29 mouse cellular contexts compared by ENCODE assay signal in the genomic region with DNA sequence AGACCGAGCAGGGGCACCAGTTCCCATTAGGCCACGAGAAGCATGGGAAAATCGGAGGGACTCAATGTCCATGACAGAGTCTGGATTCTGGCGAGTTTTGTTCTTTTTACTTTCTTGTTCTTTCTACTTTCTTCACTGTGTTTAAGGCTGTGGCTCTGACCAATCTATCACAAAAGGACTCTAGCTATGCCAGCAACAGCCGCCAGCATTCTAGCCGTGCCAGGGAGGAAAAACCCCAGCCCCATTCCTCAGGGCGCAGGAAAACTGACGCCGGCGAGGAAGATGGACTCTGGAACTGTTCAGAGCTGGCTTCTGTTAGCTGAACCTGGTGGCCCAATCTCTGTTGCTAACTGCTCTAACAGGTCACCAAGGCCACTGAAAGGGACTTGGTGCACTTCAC. TPM values are rescaled to one million over a fixed set of nuclear protein-coding genes. Genes with fewer than 3 reads are reported as not detected.
A peak's percentile ranks its signal among the peaks of the same experiment; 100 is the strongest.
DNase-seq lines count a peak whose midpoint lies in the region; ATAC-seq and TF ChIP-seq lines count a peak whose summit lies in the region.
"Had no signal": no experiment of that assay in that cellular context is flagged by ENCODE, and none has a peak within 500 bp of the region (broad histone marks: within the 10 kb centered on the region; RNA-seq: fewer than 3 reads in every experiment).

No protein-coding gene starts in this region.

- ATAC-seq in cerebellum, adult (ENCODE audit: insufficient number of reproducible peaks, low FRiP score, low TSS enrichment), result no peak
- ATAC-seq in kidney, embryonic 14.5 days (ENCODE audit: low FRiP score, low TSS enrichment), result no peak
- no peak for ATAC-seq in midbrain, embryonic 15.5 days (replicated peaks)
- no peak for ATAC-seq in midbrain, embryonic 11.5 days (ENCODE audit: low FRiP score)
- ATAC-seq: activated CD4-positive, CD25-positive, alpha-beta regulatory T cell, adult 4 months; forebrain, embryonic 13.5 days had no signal

- no peak overlapping the region for H3K4me2 ChIP-seq in kidney, embryonic 14.5 days (replicated peaks; ENCODE audit: low read depth, low read length)
- H3K4me2 ChIP-seq in midbrain, embryonic 15.5 days, result no peak overlapping the region
- no peak overlapping the region for H3K4me2 ChIP-seq in midbrain, embryonic 11.5 days
- H3K4me2 ChIP-seq: forebrain, embryonic 13.5 days; heart, embryonic 15.5 days; limb, embryonic 15.5 days; liver, embryonic 15.5 days; neural tube, embryonic 12.5 days had no signal

- H3K9ac ChIP-seq in kidney, embryonic 14.5 days (ENCODE audit: low read depth, low read length), result no peak overlapping the region
- H3K9ac ChIP-seq in midbrain, embryonic 15.5 days, result no peak overlapping the region
- H3K9ac ChIP-seq in midbrain, embryonic 11.5 days (ENCODE audit: low read length), result no peak overlapping the region
- H3K9ac ChIP-seq: forebrain, embryonic 13.5 days; heart, embryonic 15.5 days; limb, embryonic 15.5 days; liver, embryonic 15.5 days; neural tube, embryonic 12.5 days had no signal

- H3K36me3 ChIP-seq in kidney, embryonic 14.5 days (ENCODE audit: control insufficient read depth, insufficient read depth, low read length), result peaks cover 63% of the 10 kb centered on the region
- peaks cover 25% of the 10 kb centered on the region for H3K36me3 ChIP-seq in midbrain, embryonic 15.5 days (replicated peaks)
- peaks cover 28% of the 10 kb centered on the region for H3K36me3 ChIP-seq in midbrain, embryonic 11.5 days (ENCODE audit: control insufficient read depth, insufficient read depth, low read length)

- peak in 1 of 2 experiments; percentile 48 for DNase-seq in cerebellum, adult 2 months
- DNase-seq in gastrocnemius, adult 2 months, result no peak
- no peak for DNase-seq in gastrocnemius, postnatal 10 days
- peak; percentile 30 for DNase-seq in kidney, adult 11 months
- DNase-seq in midbrain, embryonic 11.5 days (ENCODE audit: low spot score, missing footprints), result no peak
- DNase-seq: adrenal gland, adult 8-10 months; cerebellum, adult 18-20 months; gastrocnemius, postnatal 14 days; heart, adult 18-20 months; heart, postnatal 36 days; kidney, adult 18-20 months; kidney, postnatal 10 days; lung, postnatal 4 days had no signal

- TF ChIP-seq POLR2A in cerebellum, adult 2 months (IDR thresholded peaks at IDR 0.05; ENCODE audit: borderline replicate concordance, insufficient read depth, low read length), result no peak

- intact Hi-C loops in gastrocnemius, adult 2 months (cut with DNase I), result no loop called here

- no peaks in the 10 kb centered on the region for H3K9me3 ChIP-seq in kidney, embryonic 14.5 days (ENCODE audit: control insufficient read depth, low read length)
- H3K9me3 ChIP-seq in midbrain, embryonic 15.5 days, result no peaks in the 10 kb centered on the region
- no peaks in the 10 kb centered on the region for H3K9me3 ChIP-seq in midbrain, embryonic 11.5 days (ENCODE audit: control insufficient read depth, low read length)
- H3K9me3 ChIP-seq: forebrain, embryonic 13.5 days; heart, embryonic 15.5 days; limb, embryonic 15.5 days; liver, embryonic 15.5 days; neural tube, embryonic 12.5 days had no signal

- WGBS in cerebellum, adult 2 months, result 45% methylated on average over 10 of the region's 10 CpGs
- 96% methylated on average over 10 of the region's 10 CpGs for WGBS in kidney, embryonic 14.5 days
- WGBS in midbrain, embryonic 15.5 days, result 95% methylated on average over 10 of the region's 10 CpGs
- WGBS in midbrain, embryonic 11.5 days, result 96% methylated on average over 10 of the region's 10 CpGs

- no peaks in the 10 kb centered on the region for H3K27me3 ChIP-seq in cerebellum, adult 2 months (ENCODE audit: control insufficient read depth, insufficient read depth, low read length)
- no peaks in the 10 kb centered on the region for H3K27me3 ChIP-seq in kidney, embryonic 14.5 days (ENCODE audit: control insufficient read depth, insufficient read depth, low read length)
- H3K27me3 ChIP-seq in midbrain, embryonic 15.5 days (replicated peaks), result no peaks in the 10 kb centered on the region
- no peaks in the 10 kb centered on the region for H3K27me3 ChIP-seq in midbrain, embryonic 11.5 days (ENCODE audit: control insufficient read depth, insufficient read depth, low read length)
- H3K27me3 ChIP-seq: forebrain, embryonic 13.5 days; heart, embryonic 15.5 days; limb, embryonic 15.5 days; liver, embryonic 15.5 days; neural tube, embryonic 12.5 days had no signal

- TF ChIP-seq CTCF in cerebellum, adult 2 months (IDR thresholded peaks at IDR 0.05; ENCODE audit: borderline replicate concordance, insufficient read depth, low read depth, low read length), result no peak
- no peak for TF ChIP-seq CTCF in gastrocnemius, adult 2 months (IDR thresholded peaks at IDR 0.05)

- peak overlapping the region; percentile 41 for H3K27ac ChIP-seq in cerebellum, adult 2 months (ENCODE audit: insufficient read depth, low read length)
- peak overlapping the region; percentile 58 for H3K27ac ChIP-seq in gastrocnemius, adult 2 months
- H3K27ac ChIP-seq in kidney, embryonic 14.5 days (ENCODE audit: low read depth, low read length), result no peak overlapping the region
- 0 out of 2 replicates have a peak overlapping the region, but pooled peaks have one; percentile 34 for H3K27ac ChIP-seq in midbrain, embryonic 15.5 days
- no peak overlapping the region for H3K27ac ChIP-seq in midbrain, embryonic 11.5 days (ENCODE audit: low read depth, low read length)
- H3K27ac ChIP-seq: forebrain, embryonic 13.5 days; heart, embryonic 15.5 days; limb, embryonic 15.5 days; liver, embryonic 15.5 days; neural tube, embryonic 12.5 days had no signal

- H3K4me3 ChIP-seq in cerebellum, adult 2 months (replicated peaks; ENCODE audit: insufficient read depth, low read depth, low read length), result no peak overlapping the region
- no peak overlapping the region for H3K4me3 ChIP-seq in gastrocnemius, adult 2 months
- no peak overlapping the region for H3K4me3 ChIP-seq in kidney, embryonic 14.5 days (ENCODE audit: low read length)
- no peak overlapping the region for H3K4me3 ChIP-seq in midbrain, embryonic 15.5 days
- H3K4me3 ChIP-seq in midbrain, embryonic 11.5 days (ENCODE audit: low read depth, low read length), result no peak overlapping the region
- H3K4me3 ChIP-seq: forebrain, embryonic 13.5 days; heart, embryonic 15.5 days; limb, embryonic 15.5 days; liver, embryonic 15.5 days; neural tube, embryonic 12.5 days had no signal

- peaks cover 64% of the 10 kb centered on the region for H3K4me1 ChIP-seq in cerebellum, adult 2 months (ENCODE audit: control insufficient read depth, insufficient read depth, low read length)
- no peaks in the 10 kb centered on the region for H3K4me1 ChIP-seq in kidney, embryonic 14.5 days (ENCODE audit: control insufficient read depth, insufficient read depth, low read length)
- H3K4me1 ChIP-seq in midbrain, embryonic 15.5 days, result no peaks in the 10 kb centered on the region
- no peaks in the 10 kb centered on the region for H3K4me1 ChIP-seq in midbrain, embryonic 11.5 days (ENCODE audit: control insufficient read depth, insufficient read depth, low read length)
- H3K4me1 ChIP-seq: forebrain, embryonic 13.5 days; neural tube, embryonic 12.5 days had no signal

RNA-seq across cellular contexts. Expression of gene AI413582, which starts 12.9 kb away (rescaled TPM):
- polyA plus RNA-seq in cerebellum, adult 2 months (2012; rRNA removed), result 98.9 and 104 TPM in 2 replicates
- total RNA-seq in gastrocnemius, adult 2 months (2021), result 1 to 10 TPM; 3.0 to 3.3 TPM
- total RNA-seq in gastrocnemius, postnatal 10 days (2021), result 1 to 10 TPM; 3.5 to 4.7 TPM
- polyA plus RNA-seq in kidney, embryonic 14.5 days (2014; fragmentation: Nextera tagmentation; extraction: Ambion mirVana), result 17.4 and 22.3 TPM in 2 replicates
- polyA plus RNA-seq in midbrain, embryonic 15.5 days (2015; fragmentation: Nextera tagmentation; extraction: Ambion mirVana), result 57.0 and 59.5 TPM in 2 replicates
- polyA plus RNA-seq in midbrain, embryonic 11.5 days (2014; fragmentation: Nextera tagmentation; extraction: Ambion mirVana), result 14.8 and 20.2 TPM in 2 replicates

RNA-seq across cellular contexts. Expression of gene Hmga1, which starts 22.2 kb away (rescaled TPM):
- polyA plus RNA-seq in cerebellum, adult 2 months (2012; rRNA removed), result 124 and 133 TPM in 2 replicates
- 10 to 100 TPM; 29.6 to 34.1 TPM for total RNA-seq in gastrocnemius, adult 2 months (2021)
- 10 to 100 TPM; 24.9 to 27.0 TPM for total RNA-seq in gastrocnemius, postnatal 10 days (2021)
- 351 and 355 TPM in 2 replicates for polyA plus RNA-seq in kidney, embryonic 14.5 days (2014; fragmentation: Nextera tagmentation; extraction: Ambion mirVana)
- 138 and 141 TPM in 2 replicates for polyA plus RNA-seq in midbrain, embryonic 15.5 days (2015; fragmentation: Nextera tagmentation; extraction: Ambion mirVana)
- 354 and 406 TPM in 2 replicates for polyA plus RNA-seq in midbrain, embryonic 11.5 days (2014; fragmentation: Nextera tagmentation; extraction: Ambion mirVana)

RNA-seq across cellular contexts. Expression of gene Nudt3, which starts 44.8 kb away (rescaled TPM):
- polyA plus RNA-seq in cerebellum, adult 2 months (2012; rRNA removed), result 336 and 366 TPM in 2 replicates
- total RNA-seq in gastrocnemius, adult 2 months (2021), result 100 to 1,000 TPM; 222 to 261 TPM
- total RNA-seq in gastrocnemius, postnatal 10 days (2021), result 100 to 1,000 TPM; 267 to 291 TPM
- 32.2 and 74.9 TPM in 2 replicates for polyA plus RNA-seq in kidney, embryonic 14.5 days (2014; fragmentation: Nextera tagmentation; extraction: Ambion mirVana)
- 251 and 274 TPM in 2 replicates for polyA plus RNA-seq in midbrain, embryonic 15.5 days (2015; fragmentation: Nextera tagmentation; extraction: Ambion mirVana)
- 44.5 and 46.0 TPM in 2 replicates for polyA plus RNA-seq in midbrain, embryonic 11.5 days (2014; fragmentation: Nextera tagmentation; extraction: Ambion mirVana)

RNA-seq across cellular contexts. Expression of gene RPS10-NUDT3, which starts 56.5 kb away (rescaled TPM):
- 0.16 TPM in 2 replicates for polyA plus RNA-seq in cerebellum, adult 2 months (2012; rRNA removed)
- total RNA-seq in gastrocnemius, adult 2 months (2021), result 1 to 10 TPM in 1 of 2 experiments, not detected in 1; 1.4 TPM
- total RNA-seq in gastrocnemius, postnatal 10 days (2021), result not detected
- not detected in 2 replicates for polyA plus RNA-seq in kidney, embryonic 14.5 days (2014; fragmentation: Nextera tagmentation; extraction: Ambion mirVana)
- polyA plus RNA-seq in midbrain, embryonic 15.5 days (2015; fragmentation: Nextera tagmentation; extraction: Ambion mirVana), result not detected in 2 replicates
- polyA plus RNA-seq in midbrain, embryonic 11.5 days (2014; fragmentation: Nextera tagmentation; extraction: Ambion mirVana), result not detected in 2 replicates
- total RNA-seq: adrenal gland, adult 8-10 months; gastrocnemius, postnatal 14 days; heart, postnatal 36 days; left cerebral cortex, adult 18-20 months; left cerebral cortex, postnatal 36 days; megakaryocyte-erythroid progenitor cell, adult 5-6 weeks had no signal
- polyA plus RNA-seq: activated CD4-positive, CD25-positive, alpha-beta regulatory T cell, adult 4 months; embryonic facial prominence, embryonic 11.5 days; forebrain, embryonic 13.5 days; heart, embryonic 15.5 days; limb, embryonic 15.5 days; liver, embryonic 15.5 days; lung, embryonic 16.5 days; neural tube, embryonic 12.5 days; spleen, adult 2 months; testis, adult 2 months had no signal

RNA-seq across cellular contexts. Expression of gene Grm4, which starts 57.3 kb away (rescaled TPM):
- polyA plus RNA-seq in cerebellum, adult 2 months (2012; rRNA removed), result 310 and 403 TPM in 2 replicates
- total RNA-seq in gastrocnemius, adult 2 months (2021), result not detected
- under 1 TPM; 0.16 to 0.32 TPM for total RNA-seq in gastrocnemius, postnatal 10 days (2021)
- polyA plus RNA-seq in kidney, embryonic 14.5 days (2014; fragmentation: Nextera tagmentation; extraction: Ambion mirVana), result 0.50 and 1.6 TPM in 2 replicates
- 10.7 and 10.9 TPM in 2 replicates for polyA plus RNA-seq in midbrain, embryonic 15.5 days (2015; fragmentation: Nextera tagmentation; extraction: Ambion mirVana)
- polyA plus RNA-seq in midbrain, embryonic 11.5 days (2014; fragmentation: Nextera tagmentation; extraction: Ambion mirVana), result 3.5 and 3.6 TPM in 2 replicates
- total RNA-seq: gastrocnemius, postnatal 14 days; megakaryocyte-erythroid progenitor cell, adult 5-6 weeks had no signal

Comparison
In these comparisons a context has a peak if more than half of its experiments do, and no peak if none do; other contexts are left out.
1. H3K27ac ChIP-seq: peak in cerebellum, adult 2 months (single experiment), gastrocnemius, adult 2 months (single experiment) and midbrain, embryonic 15.5 days (single experiment); none in kidney, embryonic 14.5 days (single experiment) and midbrain, embryonic 11.5 days (single experiment).